Mouse (Mus musculus) liver, embryonic 16.5 days (tissue): ENCODE data around the gene Phgr1. TPM values are rescaled to one million over a fixed set of nuclear protein-coding genes. Genes with fewer than 3 reads are reported as not detected.

Experiments
- ATAC-seq: fragments of 200-750 bp; cut with Nextera tagmentation; 2 replicates; pipeline ENCODE4 v1.8.0; 2017; ENCODE audit warnings: low read depth, mild to moderate bottlenecking, moderate number of reproducible peaks, moderate library complexity
- H3K27ac ChIP-seq: fragments of 300-500 bp; sonication (generic); 2 replicates; pipeline ENCODE4 v1.5.1; 2014; ENCODE audit warnings: mild to moderate bottlenecking, low read length
- H3K27me3 ChIP-seq: fragments of 300-500 bp; sonication (generic); 2 replicates; pipeline ENCODE4 v1.6.1; 2014; ENCODE audit warnings: low read depth, low read length, mixed read lengths; ENCODE audit not compliant: control insufficient read depth, insufficient read depth
- H3K36me3 ChIP-seq: fragments of 300-500 bp; sonication (generic); 2 replicates; pipeline ENCODE4 v1.6.1; 2014; ENCODE audit warnings: mild to moderate bottlenecking; ENCODE audit not compliant: control insufficient read depth, insufficient read depth
- H3K4me1 ChIP-seq: fragments of 300-500 bp; sonication (generic); 2 replicates; pipeline ENCODE4 v1.6.1; 2014; ENCODE audit warnings: low read depth, low read length, mixed read lengths; ENCODE audit not compliant: control insufficient read depth
- H3K4me2 ChIP-seq: fragments of 300-500 bp; sonication (generic); 2 replicates; pipeline ENCODE4 v1.6.1; 2014; ENCODE audit warnings: low read depth, low read length, mixed read lengths
- H3K4me3 ChIP-seq: fragments of 300-500 bp; sonication (generic); 2 replicates; pipeline ENCODE4 v1.5.1; 2014; ENCODE audit warnings: low read depth, mild to moderate bottlenecking, low read length
- H3K9ac ChIP-seq: fragments of 300-500 bp; sonication (generic); 2 replicates; pipeline ENCODE4 v1.6.1; 2014; ENCODE audit warnings: low read depth, low read length
- H3K9me3 ChIP-seq: fragments of 300-500 bp; sonication (generic); replicated peaks from 2 replicates; pipeline ENCODE4 v1.6.1; 2016; ENCODE audit warnings: low read length; ENCODE audit not compliant: control insufficient read depth
- WGBS: fragments of 180-500 bp; shearing (Covaris S2); extraction: QIAGEN DNeasy Blood & Tissue Kit; methylation state at CpG from one replicate; pipeline ENCODE4 v1.1.7; 2014; ENCODE audit not compliant: insufficient replicate concordance; 5-methylcytosine and 5-hydroxymethylcytosine counted together
- polyA plus RNA-seq: library from polyadenylated mRNA; unstranded; fragments of >200 nt; fragmentation: Nextera tagmentation; extraction: Ambion mirVana; gene quantifications from 2 replicates; pipeline ENCODE4 v1.2.1, GENCODE M21; 2015

The Phgr1 gene
- polyA plus RNA-seq, 1 experiment from 2014 or later = 0.85 TPM

DNA sequence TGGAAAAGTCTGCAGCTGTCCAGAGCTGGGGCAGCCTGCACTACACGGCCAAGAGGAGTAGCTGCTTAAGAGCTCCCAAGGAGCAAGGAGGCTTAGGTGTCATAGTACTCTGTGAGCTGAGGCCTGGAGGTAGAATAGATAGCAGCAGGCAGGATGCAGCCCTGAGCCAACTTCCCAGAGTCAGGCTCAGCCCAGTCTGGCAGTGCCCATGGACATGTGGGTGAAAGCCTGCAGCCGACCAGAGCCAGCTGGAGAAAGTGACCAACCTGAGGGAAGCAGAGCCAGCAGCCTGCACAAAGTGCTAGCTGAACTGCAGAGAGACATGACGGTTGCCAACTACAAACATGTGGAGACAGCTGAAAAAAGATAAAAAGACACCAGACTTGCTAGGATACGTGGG is 34.3 kb downstream of the Phgr1 start:
- Histone ChIP-seq H3K4me3 (no peak overlapping the region), H3K4me1 (peaks cover 39% of the 10 kb centered on the region), H3K27me3 (no peaks in the 10 kb centered on the region), H3K4me2 (no peak overlapping the region), H3K36me3 (no peaks in the 10 kb centered on the region), H3K9ac (no peak overlapping the region), H3K9me3 (no peaks in the 10 kb centered on the region), H3K27ac (peak overlapping the region; percentile 31)
- ATAC-seq = no peak
- WGBS = 55% methylated on average over 4 of the region's 4 CpGs

DNA sequence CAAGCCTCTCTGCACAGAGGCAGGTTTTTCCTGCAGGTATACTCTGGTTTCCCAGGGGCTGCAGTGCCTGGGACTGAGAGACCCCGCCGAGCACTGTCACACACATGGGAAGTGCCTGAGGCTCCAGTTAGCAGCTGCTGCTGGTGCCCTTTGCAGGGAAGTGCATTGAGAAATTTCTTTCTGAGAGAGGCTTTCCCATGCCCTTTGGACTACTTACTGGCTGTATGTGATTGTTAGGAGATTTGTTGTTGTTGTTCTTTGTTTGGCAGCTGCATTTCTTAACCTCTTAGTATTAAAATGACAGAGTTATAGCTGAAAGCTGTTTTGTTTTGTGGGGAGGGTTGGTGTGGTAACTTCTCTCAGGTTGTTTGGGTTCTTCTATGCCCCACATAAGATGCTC is 38.3 kb downstream of the Phgr1 start:
- Histone ChIP-seq H3K27ac (no peak overlapping the region), H3K9me3 (no peaks in the 10 kb centered on the region), H3K4me1 (peaks cover 23% of the 10 kb centered on the region), H3K36me3 (no peaks in the 10 kb centered on the region; the same call in 1 of the 2 replicates), H3K27me3 (no peaks in the 10 kb centered on the region), H3K4me2 (no peak overlapping the region), H3K4me3 (no peak overlapping the region), H3K9ac (no peak overlapping the region)
- ATAC-seq = no peak
- WGBS = 35% methylated on average over 2 of the region's 2 CpGs

DNA sequence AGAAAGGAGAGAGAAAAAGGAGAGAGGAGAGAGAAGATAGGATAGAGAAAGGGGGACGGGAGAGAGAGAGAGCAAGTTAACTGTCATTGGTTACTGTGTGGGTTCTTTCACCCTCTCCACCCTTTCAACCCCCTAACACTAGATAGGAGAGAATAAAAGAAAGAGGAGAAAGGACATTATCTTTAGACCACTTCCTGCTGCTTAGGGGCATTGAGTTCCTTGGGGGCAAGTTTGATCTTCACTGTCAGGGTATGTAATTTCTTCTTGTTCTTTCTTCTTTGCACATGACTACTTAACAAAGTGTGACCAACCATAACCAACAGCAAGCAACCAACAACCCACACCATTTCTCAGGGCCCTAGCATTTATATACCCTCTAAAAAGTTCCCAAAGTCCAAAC is 40.2 kb downstream of the Phgr1 start:
- Histone ChIP-seq H3K4me2 (no peak overlapping the region), H3K4me3 (no peak overlapping the region), H3K36me3 (peaks cover 9% of the 10 kb centered on the region), H3K4me1 (peaks cover 12% of the 10 kb centered on the region), H3K27ac (no peak overlapping the region), H3K27me3 (no peaks in the 10 kb centered on the region), H3K9ac (no peak overlapping the region), H3K9me3 (no peaks in the 10 kb centered on the region)
- no peak for ATAC-seq
- WGBS = 24% methylated on average over 1 of the region's 1 CpGs

DNA sequence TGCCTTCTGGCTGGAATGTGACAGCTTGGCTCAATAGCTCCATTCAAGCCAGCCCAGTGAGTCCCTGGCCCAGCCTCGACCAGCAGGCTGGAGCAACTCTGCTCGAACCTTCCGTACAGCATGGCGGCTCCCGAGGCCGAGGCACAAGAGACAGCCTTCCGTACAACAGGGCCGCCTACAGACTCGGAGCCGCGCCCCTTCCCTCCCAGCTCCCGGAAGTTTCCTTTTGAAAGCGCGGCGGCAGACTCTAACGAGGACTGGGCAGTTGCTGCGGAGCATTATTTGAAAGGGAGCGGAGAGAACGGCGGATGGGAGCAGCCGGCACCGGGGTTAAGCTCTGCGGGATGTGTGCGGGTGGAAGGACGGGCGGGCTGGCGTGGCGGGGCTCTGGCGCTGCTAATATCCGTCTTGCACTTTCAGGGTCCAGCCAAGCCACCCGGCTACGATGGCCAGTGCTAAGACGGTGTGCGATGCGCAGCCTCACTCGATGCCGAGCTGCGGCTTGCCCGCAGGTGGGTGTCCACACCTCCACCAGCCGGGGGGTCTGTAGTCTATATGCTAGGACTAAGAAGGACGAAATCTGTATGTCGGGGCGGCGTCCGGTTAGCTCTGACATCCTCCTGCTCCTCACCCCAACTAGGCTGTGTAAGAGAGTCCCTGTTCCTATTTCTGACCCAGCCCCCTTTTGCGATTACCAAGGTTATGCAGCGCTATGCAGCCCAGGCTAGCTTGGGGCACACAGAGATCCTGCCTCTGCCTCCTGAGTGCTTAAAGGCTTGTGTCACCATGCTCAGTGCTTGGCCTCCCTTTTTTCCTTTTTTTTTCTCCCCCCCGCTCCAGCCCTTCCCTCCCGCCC is 41.6 kb downstream of the Phgr1 start, which contains the start of gene Knstrn:
TSS of gene Knstrn (plus strand) at position 23 of the 856 bp plus-strand sequence.
- H3K4me1 ChIP-seq = peaks cover 12% of the 10 kb centered on the region
- under 1% methylated on average over 49 of the region's 49 CpGs for WGBS
- peak within 1 kb of the TSS; percentile 86 for H3K4me2 ChIP-seq
- H3K9me3 ChIP-seq = no peaks in the 10 kb centered on the region
- peak; percentile 98 for ATAC-seq
- peaks cover 23% of the 10 kb centered on the region for H3K36me3 ChIP-seq
- no peaks in the 10 kb centered on the region for H3K27me3 ChIP-seq
- H3K27ac ChIP-seq = peak within 1 kb of the TSS; percentile 81
- peak within 1 kb of the TSS; percentile 86 for H3K9ac ChIP-seq
- peak within 1 kb of the TSS; percentile 80 for H3K4me3 ChIP-seq

DNA sequence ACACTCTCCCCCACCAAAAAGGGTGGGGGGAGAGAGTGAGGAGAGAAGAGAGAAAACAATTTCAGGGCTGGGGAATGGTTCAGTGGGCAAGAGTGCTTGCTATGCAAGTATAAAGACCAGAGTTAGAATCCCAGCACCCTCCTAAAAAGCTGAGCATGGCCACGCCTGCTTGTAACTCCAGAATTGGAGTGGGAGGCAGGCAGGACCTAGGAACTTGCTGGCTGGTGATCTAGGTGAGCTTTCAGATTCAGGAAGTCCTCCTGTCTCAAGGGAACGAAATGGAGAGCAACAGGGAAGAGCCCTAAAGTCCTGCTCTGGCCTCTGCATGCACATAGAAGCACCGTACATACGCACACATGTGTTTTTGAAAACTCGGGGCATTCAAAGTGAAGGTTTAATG is 50.2 kb downstream of the Phgr1 start:
- H3K27me3 ChIP-seq = no peaks in the 10 kb centered on the region
- no peaks in the 10 kb centered on the region; the same call in 1 of the 2 replicates for H3K9me3 ChIP-seq
- peaks cover 62% of the 10 kb centered on the region for H3K36me3 ChIP-seq
- no peak for ATAC-seq
- H3K4me3 ChIP-seq = no peak overlapping the region
- no peak overlapping the region for H3K9ac ChIP-seq
- 76% methylated on average over 5 of the region's 5 CpGs for WGBS
- no peak overlapping the region for H3K4me2 ChIP-seq
- H3K27ac ChIP-seq = no peak overlapping the region
- H3K4me1 ChIP-seq = no peaks in the 10 kb centered on the region

DNA sequence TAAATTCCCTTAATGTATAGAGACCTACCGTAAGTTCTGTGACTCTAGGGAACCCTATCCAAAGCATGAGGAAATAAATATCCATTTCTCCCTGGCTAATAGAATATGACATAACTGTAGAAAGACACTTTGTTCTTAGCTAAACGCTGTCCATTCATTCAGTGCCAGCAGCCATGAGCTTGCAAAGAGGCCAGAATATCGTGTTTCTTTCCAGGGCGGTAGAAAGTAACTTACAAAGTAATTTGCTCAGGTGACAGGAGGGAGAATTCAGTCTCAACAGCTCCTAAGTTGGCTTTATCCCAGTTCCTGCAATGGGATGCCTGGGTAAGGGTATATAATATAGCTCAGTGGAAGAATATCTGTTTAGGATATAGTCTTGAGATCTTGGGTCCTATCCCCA is 51.8 kb downstream of the Phgr1 start:
- WGBS = 93% methylated on average over 4 of the region's 4 CpGs

More for the DNA sequence above, 51.8 kb downstream of the Phgr1 start:
- Histone ChIP-seq H3K9me3 (no peaks in the 10 kb centered on the region; the same call in 1 of the 2 replicates), H3K27ac (no peak overlapping the region), H3K27me3 (no peaks in the 10 kb centered on the region), H3K9ac (no peak overlapping the region), H3K4me3 (no peak overlapping the region), H3K4me1 (no peaks in the 10 kb centered on the region), H3K36me3 (peaks cover 56% of the 10 kb centered on the region), H3K4me2 (no peak overlapping the region)
- ATAC-seq = no peak

Other genes starting within 250 kb of the Phgr1 start
- gene Bmf, start 223.1 kb upstream of the Phgr1 start, polyA plus RNA-seq = 0.59 and 0.62 TPM in 2 replicates
- 40.6 and 42.3 TPM in 2 replicates for gene Bub1b, start 174.6 kb upstream of the Phgr1 start, polyA plus RNA-seq
- 0.14 and 0.30 TPM in 2 replicates for gene Pak6, start 109.5 kb upstream of the Phgr1 start, polyA plus RNA-seq
- 0.02 and 0.06 TPM in 2 replicates for gene Ankrd63, start 68.8 kb upstream of the Phgr1 start, polyA plus RNA-seq
- 2.3 and 3.0 TPM in 2 replicates for gene Plcb2, start 44.3 kb upstream of the Phgr1 start, polyA plus RNA-seq
- 12.0 and 12.1 TPM in 2 replicates for gene Inafm2, start 27.0 kb upstream of the Phgr1 start, polyA plus RNA-seq
- 0.26 and 0.37 TPM in 2 replicates for gene Ccdc9b, start 10.1 kb upstream of the Phgr1 start, polyA plus RNA-seq
- gene Disp2, start 7.0 kb downstream of the Phgr1 start, polyA plus RNA-seq = 0.19 TPM in 2 replicates
- 63.5 and 64.4 TPM in 2 replicates for gene Knstrn, start 41.2 kb downstream of the Phgr1 start, polyA plus RNA-seq
- gene Ivd, start 89.2 kb downstream of the Phgr1 start, polyA plus RNA-seq = 45.3 and 50.3 TPM in 2 replicates
- gene Bahd1, start 127.6 kb downstream of the Phgr1 start, polyA plus RNA-seq = 2.9 and 3.0 TPM in 2 replicates
- gene Chst14, start 153.7 kb downstream of the Phgr1 start, polyA plus RNA-seq = 4.0 and 4.9 TPM in 2 replicates